Mouse (Mus musculus) cerebellum, adult 11-12 months (tissue): Measurements from ENCODE around the gene Syde1.
A peak's percentile ranks its signal among the peaks of the same experiment; 100 is the strongest.

Source experiments
- DNase-seq: peaks from one replicate; pipeline ENCODE4 v3.0.0; 2022

Syde1 gene

DNA sequence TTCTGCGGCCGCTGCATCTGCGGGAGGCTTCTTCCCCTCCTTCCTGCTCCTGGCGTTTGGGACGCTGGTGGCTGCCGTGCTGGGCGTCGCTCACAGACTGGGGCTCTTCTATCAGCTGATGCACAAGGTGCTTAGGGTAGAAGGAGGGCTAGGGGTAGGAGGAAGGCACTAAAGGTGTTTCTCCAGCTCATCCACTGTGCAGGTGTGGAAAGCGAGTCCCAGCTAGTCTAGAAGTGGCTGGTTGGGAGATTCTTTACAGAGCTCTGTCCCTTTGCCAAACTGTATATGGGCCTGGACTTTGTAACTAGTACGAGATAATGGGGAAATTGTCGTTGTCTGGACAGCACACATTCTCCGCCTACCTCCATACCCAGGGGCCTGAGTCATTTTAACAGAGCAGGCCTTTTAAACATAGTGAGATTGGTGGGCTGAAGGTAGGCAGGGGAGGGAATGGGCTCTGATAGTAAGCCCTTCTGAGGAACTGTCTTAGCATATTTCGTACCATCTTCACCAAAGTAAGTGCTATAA, 16.6 kb downstream of the Syde1 start:
- DNase-seq = no peak

- peak; percentile 96 for DNase-seq
Measured at GRCm38 (mm10) chr10:78574250-78575104, 17.3 kb downstream of the Syde1 start, which contains the start of gene Ilvbl. TSS of gene Ilvbl (plus strand) at chr10:78574346.

DNA sequence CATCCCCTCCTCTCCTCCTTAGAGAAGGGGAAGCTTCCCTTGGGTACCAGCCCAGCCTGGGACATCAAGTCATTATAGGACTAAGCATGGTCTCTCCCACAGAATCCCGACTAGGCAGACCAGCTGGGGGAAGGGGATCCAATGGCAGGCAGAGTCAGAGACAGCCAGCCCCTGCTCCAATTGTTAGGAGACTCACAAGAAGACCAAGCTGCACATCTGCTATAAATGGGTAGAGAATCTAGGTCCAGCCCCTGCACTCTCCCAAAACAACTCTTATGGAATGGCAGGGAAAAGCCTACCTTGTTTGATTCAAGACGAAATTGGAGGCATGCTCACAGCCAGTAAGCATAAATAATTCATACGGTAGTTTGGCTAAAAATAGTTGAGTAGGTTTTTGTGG, 18.5 kb downstream of the Syde1 start:
- DNase-seq = peak; percentile 36

DNA sequence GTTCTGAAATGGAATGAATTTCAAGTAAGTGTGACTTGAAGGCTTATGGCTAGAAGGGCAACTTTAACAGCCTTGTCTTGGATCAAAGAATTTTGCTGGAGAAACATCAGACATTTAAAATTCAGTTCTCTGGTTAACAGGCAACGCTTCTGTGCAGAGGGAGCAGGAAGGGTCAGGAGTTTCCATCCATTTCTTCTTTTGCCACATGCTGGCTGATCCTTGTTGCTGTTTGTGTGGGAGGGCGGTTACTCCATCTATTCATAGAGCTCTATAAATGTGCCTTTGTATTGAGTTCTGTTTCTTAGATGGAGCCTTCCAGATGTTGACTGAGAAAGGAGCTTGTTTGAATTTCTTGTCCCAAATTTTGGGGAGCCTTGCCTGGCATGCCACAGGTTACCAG, 20.9 kb downstream of the Syde1 start:
- DNase-seq = no peak

DNA sequence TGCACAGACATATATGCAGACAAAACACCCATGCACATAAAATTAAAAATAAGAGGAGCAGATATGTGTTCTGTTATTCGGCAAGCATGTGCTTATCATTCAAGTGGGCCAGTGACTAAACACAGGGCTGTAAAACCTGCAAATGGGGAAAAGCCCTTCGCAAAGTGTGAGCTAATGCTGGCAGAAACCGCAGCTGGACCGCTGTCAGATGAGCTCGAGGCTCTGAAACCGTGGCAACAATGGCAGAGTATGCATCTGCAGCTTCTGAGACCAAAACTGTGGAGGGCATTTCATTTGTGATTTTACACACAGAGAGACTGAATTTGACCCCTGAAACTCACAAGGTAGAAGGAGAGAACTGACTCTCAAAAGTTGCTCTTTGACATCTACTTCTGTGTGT, 21.3 kb downstream of the Syde1 start:
- no peak for DNase-seq

DNA sequence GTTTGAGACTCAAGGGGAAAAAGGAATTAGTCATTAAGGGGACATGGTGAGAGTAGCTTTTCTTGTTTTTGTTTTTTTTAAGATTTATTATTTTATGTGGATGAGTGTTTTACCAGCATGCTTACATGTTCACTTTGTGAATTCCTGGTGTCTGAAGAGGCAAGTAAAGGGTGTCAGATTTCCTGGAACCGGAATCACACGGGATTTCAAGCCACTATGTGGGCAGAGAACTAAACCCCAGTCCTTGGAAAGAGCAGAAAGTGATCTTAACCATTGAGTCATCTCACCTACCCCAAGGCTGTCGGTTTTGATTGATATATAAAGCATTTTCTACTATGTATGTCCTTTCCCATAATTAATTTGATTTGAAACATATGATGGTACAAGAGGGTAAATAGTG, 22.1 kb downstream of the Syde1 start:
- no peak for DNase-seq

DNA sequence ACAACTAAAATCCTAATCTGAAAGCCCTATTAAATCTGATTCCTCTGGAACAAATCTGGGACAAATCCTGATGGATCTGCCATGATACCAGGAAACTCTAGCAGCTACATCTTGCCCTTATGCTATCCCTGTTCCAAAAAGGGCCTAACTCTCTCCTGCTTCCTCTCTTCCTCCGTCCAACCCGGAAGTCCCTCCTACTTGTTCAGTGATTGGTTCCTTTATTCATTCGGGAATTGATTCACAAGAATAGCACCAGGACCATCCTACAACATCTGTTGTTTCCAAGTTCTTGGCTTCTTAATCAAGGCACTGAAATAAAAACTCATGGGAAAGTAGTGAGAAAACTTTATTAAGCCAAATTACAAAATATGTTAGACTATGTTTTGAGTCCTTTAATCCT, 22.6 kb downstream of the Syde1 start:
- DNase-seq = no peak

- DNase-seq = no peak
Measured at GRCm38 (mm10) chr10:78565070-78565469, 26.7 kb downstream of the Syde1 start.

GRCm38 (mm10) chr10:78540943-78541342, 50.8 kb downstream of the Syde1 start:
- peak; percentile 10 for DNase-seq
